Mouse (Mus musculus) heart, postnatal 0 days (tissue): Measurements from ENCODE around the gene Zfp426. TPM values are rescaled to one million over a fixed set of nuclear protein-coding genes. Genes with fewer than 3 reads are reported as not detected.

ENCODE experiments used
- ATAC-seq: fragments of 200-750 bp; cut with Nextera tagmentation; 2 replicates; pipeline ENCODE4 v1.8.0; 2017; ENCODE audit warnings: low read depth, moderate number of reproducible peaks, moderate library complexity; ENCODE audit not compliant: insufficient read depth
- DNase-seq: peaks from one replicate; pipeline ENCODE4 v3.0.0-alpha.2; 2016; ENCODE audit warnings: low spot score
- H3K27ac ChIP-seq: fragments of 300-500 bp; sonication (generic); 2 replicates; pipeline ENCODE4 v1.5.1; 2014; ENCODE audit warnings: low read depth, mild to moderate bottlenecking
- H3K27me3 ChIP-seq: fragments of 300-500 bp; sonication (generic); 2 replicates; pipeline ENCODE4 v1.6.1; 2014; ENCODE audit warnings: low read length, mixed read lengths; ENCODE audit not compliant: control insufficient read depth, insufficient read depth
- H3K36me3 ChIP-seq: fragments of 300-500 bp; sonication (generic); replicated peaks from 2 replicates; pipeline ENCODE4 v1.6.1; 2014; ENCODE audit warnings: low read length, mixed read lengths; ENCODE audit not compliant: control insufficient read depth, insufficient read depth
- H3K4me1 ChIP-seq: fragments of 300-500 bp; sonication (generic); 2 replicates; pipeline ENCODE4 v1.6.1; 2014; ENCODE audit warnings: antibody characterized with exemption; ENCODE audit not compliant: control insufficient read depth, insufficient read depth
- H3K4me2 ChIP-seq: fragments of 300-500 bp; sonication (generic); 2 replicates; pipeline ENCODE4 v1.6.1; 2014; ENCODE audit warnings: low read depth, mild to moderate bottlenecking, low read length, moderate library complexity
- H3K4me3 ChIP-seq: fragments of 300-500 bp; sonication (generic); 2 replicates; pipeline ENCODE4 v1.5.1; 2014; ENCODE audit warnings: low read depth, low read length
- H3K9ac ChIP-seq: fragments of 300-500 bp; sonication (generic); replicated peaks from 2 replicates; pipeline ENCODE4 v1.6.1; 2014; ENCODE audit warnings: low read depth, low read length, mixed read lengths
- H3K9me3 ChIP-seq: fragments of 300-500 bp; sonication (generic); replicated peaks from 2 replicates; pipeline ENCODE4 v1.6.1; 2016; ENCODE audit warnings: low read length; ENCODE audit not compliant: control insufficient read depth
- CTCF ChIP-seq: IDR thresholded peaks from 2 replicates; pipeline ENCODE4 v1.5.1; 2016; ENCODE audit warnings: antibody characterized with exemption, control low read depth, low read depth
- EP300 ChIP-seq: IDR thresholded peaks from 2 replicates; pipeline ENCODE4 v1.6.1; 2016; ENCODE audit warnings: antibody characterized with exemption, low read depth
- WGBS: fragments of 180-500 bp; shearing (Covaris S2); extraction: QIAGEN DNeasy Blood & Tissue Kit; methylation state at CpG from one replicate; pipeline ENCODE4 v1.1.7; 2014; 5-methylcytosine and 5-hydroxymethylcytosine counted together
- polyA plus RNA-seq: library from polyadenylated mRNA; unstranded; fragments of >200 nt; fragmentation: Nextera tagmentation; extraction: Ambion mirVana; gene quantifications from 2 replicates; pipeline ENCODE4 v1.2.1, GENCODE M21; 2015
- total RNA-seq: library from RNA; depleted of rRNA; stranded (reverse); fragments of >200 nt; gene quantifications from 2 replicates; pipeline ENCODE4 v1.2.3, GENCODE M21; 2014; ENCODE audit warnings: low replicate concordance; rRNA removed

The Zfp426 gene
- total and polyA plus RNA-seq, 2 experiments from 2014 or later = 7.9 to 13.7 TPM

DNA sequence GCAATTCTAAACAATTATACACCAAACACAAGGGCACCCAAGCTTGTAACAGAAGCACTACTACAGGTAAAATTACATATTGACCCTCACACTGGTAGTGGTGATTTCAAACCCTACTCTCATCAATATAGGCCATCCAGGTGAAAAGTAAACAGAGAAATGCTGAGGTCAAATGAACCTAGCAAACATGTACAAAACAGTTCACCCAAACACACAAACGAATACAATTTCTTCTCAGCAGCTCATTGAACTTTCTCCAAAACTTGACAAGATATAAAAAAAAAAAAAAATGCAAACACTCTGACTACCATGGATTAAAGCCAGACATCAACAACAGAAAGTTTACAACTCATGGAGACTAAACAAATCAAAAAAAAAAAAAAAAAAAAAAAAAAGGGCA lies 41.1 kb downstream of the Zfp426 start:
- DNase-seq (no peak), ATAC-seq (no peak)
- TF ChIP-seq EP300 = no peak
- TF ChIP-seq CTCF = no peak
- no peak overlapping the region for H3K27ac ChIP-seq
- H3K4me3 ChIP-seq = no peak overlapping the region
- peaks cover 35% of the 10 kb centered on the region for H3K36me3 ChIP-seq
- no peaks in the 10 kb centered on the region for H3K9me3 ChIP-seq
- no peaks in the 10 kb centered on the region for H3K4me1 ChIP-seq
- 97% methylated on average over 1 of the region's 1 CpGs for WGBS
- H3K9ac ChIP-seq = no peak overlapping the region
- H3K4me2 ChIP-seq = no peak overlapping the region
- no peaks in the 10 kb centered on the region for H3K27me3 ChIP-seq

DNA sequence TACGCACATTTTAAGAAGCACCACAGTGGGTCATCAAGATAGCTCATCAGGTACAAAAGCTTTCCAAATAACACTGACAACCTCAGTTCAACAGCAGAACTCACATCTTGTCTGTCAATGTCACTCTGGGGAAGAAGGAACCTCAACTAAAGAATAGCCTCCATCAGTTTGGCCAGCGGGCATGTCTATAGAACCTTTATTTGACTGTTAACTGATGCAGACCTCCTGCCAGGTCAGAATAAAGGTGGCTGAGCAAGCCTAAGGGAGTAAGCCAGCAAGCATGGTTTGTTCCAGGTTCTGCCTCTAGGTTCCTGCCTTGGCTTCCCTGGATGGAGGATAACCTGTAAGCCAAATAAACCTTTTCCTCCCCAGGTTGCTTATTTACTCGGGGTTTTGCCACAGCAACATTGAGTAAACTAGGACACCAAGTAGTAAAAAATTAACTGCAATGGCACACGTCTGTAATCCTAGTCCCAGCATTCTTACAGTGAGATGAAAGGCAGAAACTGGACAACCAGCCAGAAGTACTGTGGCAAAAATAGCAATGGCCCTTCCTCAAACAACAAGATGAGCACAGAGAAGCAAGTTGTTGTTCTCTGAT lies 49.3 kb downstream of the Zfp426 start:
- Histone ChIP-seq H3K4me1 (no peaks in the 10 kb centered on the region), H3K36me3 (peaks cover 80% of the 10 kb centered on the region), H3K4me3 (no peak overlapping the region), H3K4me2 (no peak overlapping the region), H3K27ac (no peak overlapping the region), H3K27me3 (no peaks in the 10 kb centered on the region), H3K9me3 (0 out of 2 replicates have a peak, but pooled peaks cover 10% of the 10 kb centered on the region), H3K9ac (no peak overlapping the region)
- ATAC-seq (no peak), DNase-seq (no peak)
- TF ChIP-seq EP300 (no peak), CTCF (no peak)
- WGBS = 92% methylated on average over 4 of the region's 4 CpGs

- WGBS = 86% methylated on average over 3 of the region's 3 CpGs
- Histone ChIP-seq H3K4me2 (no peak overlapping the region), H3K9me3 (no peaks in the 10 kb centered on the region), H3K27ac (no peak overlapping the region), H3K4me3 (no peak overlapping the region), H3K9ac (no peak overlapping the region), H3K4me1 (no peaks in the 10 kb centered on the region), H3K27me3 (no peaks in the 10 kb centered on the region), H3K36me3 (no peaks in the 10 kb centered on the region)
- DNase-seq (no peak), ATAC-seq (no peak)
- TF ChIP-seq CTCF = no peak
- no peak for TF ChIP-seq EP300
Observed at GRCm38 (mm10) chr9:20430004-20430403, 62.5 kb downstream of the Zfp426 start.

Other genes with a start within 250 kb of the Zfp426 start
- not detected in 2 replicates for gene Olfr39, start 210.4 kb downstream of the Zfp426 start, total RNA-seq
- gene Olfr39, start 210.4 kb downstream of the Zfp426 start, polyA plus RNA-seq = not detected in 2 replicates
- not detected in 2 replicates for gene Olfr873, start 194.2 kb downstream of the Zfp426 start, total RNA-seq
- gene Olfr873, start 194.2 kb downstream of the Zfp426 start, polyA plus RNA-seq = 0.05 TPM in 1 of 2 replicates, not detected in the other
- not detected in 2 replicates for gene Olfr18, start 156.7 kb downstream of the Zfp426 start, total RNA-seq
- gene Olfr18, start 156.7 kb downstream of the Zfp426 start, polyA plus RNA-seq = not detected in 2 replicates
- gene Zfp560, start 107.6 kb downstream of the Zfp426 start, total RNA-seq = 4.7 and 4.8 TPM in 2 replicates
- 53.2 and 53.6 TPM in 2 replicates for gene Zfp560, start 107.6 kb downstream of the Zfp426 start, polyA plus RNA-seq
- gene Zfp26, start 32.6 kb downstream of the Zfp426 start, total RNA-seq = 10.0 and 13.4 TPM in 2 replicates
- gene Zfp26, start 32.6 kb downstream of the Zfp426 start, polyA plus RNA-seq = 3.8 and 5.7 TPM in 2 replicates
- gene Zfp266, start 28.7 kb upstream of the Zfp426 start, total RNA-seq = 26.8 and 50.1 TPM in 2 replicates
- 25.4 and 28.7 TPM in 2 replicates for gene Zfp266, start 28.7 kb upstream of the Zfp426 start, polyA plus RNA-seq
- 4.2 and 8.0 TPM in 2 replicates for gene Zfp846, start 88.5 kb upstream of the Zfp426 start, total RNA-seq
- 8.5 and 9.4 TPM in 2 replicates for gene Zfp846, start 88.5 kb upstream of the Zfp426 start, polyA plus RNA-seq
- 223 and 238 TPM in 2 replicates for gene Ubl5, start 150.1 kb upstream of the Zfp426 start, total RNA-seq
- 389 and 407 TPM in 2 replicates for gene Ubl5, start 150.1 kb upstream of the Zfp426 start, polyA plus RNA-seq
- gene Fbxl12, start 152.0 kb upstream of the Zfp426 start, total RNA-seq = 15.6 and 20.8 TPM in 2 replicates
- gene Fbxl12, start 152.0 kb upstream of the Zfp426 start, polyA plus RNA-seq = 12.7 and 13.0 TPM in 2 replicates
- 26.9 and 30.7 TPM in 2 replicates for gene Pin1, start 159.3 kb upstream of the Zfp426 start, total RNA-seq
- gene Pin1, start 159.3 kb upstream of the Zfp426 start, polyA plus RNA-seq = 40.2 and 40.7 TPM in 2 replicates